Mouse (Mus musculus): ENCODE measurements around the gene Grid1.

Gene Grid1

DNA sequence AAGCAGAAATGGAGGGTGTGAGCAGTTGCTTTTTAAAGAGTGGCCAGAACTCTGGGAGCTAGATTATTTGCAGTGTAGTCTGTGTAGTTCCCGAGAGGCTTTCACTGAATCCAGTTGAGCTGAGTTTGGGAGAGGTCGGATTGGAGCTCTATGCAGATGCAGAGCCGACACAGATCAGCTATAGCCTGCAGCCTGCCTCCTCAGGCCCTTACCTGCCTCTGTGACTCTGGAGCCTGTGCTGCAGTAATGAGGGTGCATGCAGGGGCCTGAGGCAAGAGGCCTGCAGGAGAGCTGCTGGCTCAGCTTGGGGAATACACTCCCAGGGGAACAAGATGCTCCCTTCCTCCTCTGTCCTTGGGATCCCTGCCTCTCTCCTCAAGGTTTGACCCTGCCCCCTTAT is 296.0 kb downstream of the Grid1 start:
- no peak for DNase-seq (ENCODE audit: low read depth)

DNA sequence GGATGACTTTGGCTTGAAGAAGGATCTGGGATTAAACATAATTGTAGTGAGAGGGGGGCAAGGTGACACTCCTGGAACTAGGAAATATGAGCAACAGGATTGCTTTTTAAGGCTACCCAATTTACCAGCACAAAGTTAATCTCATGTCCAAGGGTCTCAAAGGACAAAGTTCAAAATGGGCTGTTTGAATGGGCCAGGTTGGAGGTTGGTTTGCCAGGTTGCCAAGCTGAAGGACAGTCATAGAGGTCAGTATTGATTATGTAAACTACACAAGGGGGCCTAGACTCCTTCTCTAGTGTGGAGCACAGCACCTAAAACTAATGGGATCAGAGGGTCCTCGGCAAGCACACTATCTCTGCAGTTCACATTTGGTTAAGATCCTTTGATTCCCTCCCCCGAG is 300.2 kb downstream of the Grid1 start:
- no peak for DNase-seq (ENCODE audit: low read depth)

DNA sequence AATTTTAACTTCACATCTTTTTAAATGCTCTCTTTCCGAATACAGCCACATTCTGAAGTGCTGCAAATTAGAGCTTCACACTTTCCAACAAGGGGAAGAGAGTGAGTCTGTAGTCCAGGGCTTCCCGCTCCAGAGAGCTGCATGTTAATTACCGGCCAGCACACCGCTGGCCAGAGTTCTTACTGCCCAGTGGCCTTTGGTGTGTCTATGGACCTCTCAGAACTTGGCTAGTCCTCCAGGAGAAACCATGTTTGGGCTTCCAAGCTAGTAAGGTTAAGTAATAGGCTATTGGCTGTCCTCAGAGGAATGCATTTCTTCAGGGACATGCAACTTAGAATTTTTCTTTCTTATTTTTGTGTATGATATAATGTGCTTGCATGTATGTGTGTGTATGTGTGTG is 301.0 kb downstream of the Grid1 start:
- no peak for DNase-seq (ENCODE audit: low read depth)

DNA sequence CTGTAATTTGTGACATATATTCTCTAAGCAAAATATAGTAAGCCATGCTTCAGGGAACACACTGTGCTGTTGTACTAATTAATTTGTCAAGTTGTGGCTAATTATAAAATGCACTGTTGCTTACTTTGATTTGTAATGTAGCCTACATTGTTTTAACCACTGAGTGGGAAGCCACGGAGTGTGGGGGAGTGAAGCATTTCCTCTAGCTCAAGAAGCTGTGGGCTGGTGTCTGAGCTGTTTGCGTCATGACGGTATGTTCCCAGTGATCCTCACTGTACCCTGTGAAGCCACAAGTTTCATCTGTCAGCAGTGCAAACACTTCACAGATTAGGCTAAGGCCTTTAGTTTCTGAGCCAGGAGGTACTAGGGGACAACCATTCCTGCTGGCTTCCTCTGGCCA is 302.2 kb downstream of the Grid1 start:
- no peak for DNase-seq (ENCODE audit: low read depth)

DNA sequence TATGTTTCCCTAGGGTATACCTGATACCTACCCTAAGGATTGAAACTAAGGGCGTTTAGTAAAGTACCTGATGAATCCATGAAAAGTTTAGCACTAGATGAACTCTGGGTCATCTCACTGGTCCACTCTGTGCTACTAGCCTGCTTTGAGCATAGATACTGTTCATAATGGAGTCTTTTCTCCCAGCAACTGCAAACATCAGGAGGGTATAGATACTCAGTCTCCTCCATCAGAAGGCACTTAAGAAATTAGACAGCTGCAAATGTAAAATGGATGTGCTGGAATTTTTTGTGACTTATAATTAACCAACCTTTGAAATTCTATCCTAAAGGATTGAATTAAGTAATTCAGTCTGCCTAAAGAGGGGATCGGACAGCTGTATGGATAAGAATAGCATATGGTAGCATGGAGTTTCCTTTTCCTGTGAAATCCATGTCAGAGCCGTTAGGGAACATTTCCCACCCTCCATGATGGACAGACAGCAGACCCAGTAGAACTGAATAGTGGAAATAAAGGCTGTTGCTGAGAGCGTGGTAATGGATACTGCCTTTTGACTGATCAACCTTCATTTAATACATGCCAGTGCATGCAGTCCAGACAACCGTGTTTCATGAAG is 303.5 kb downstream of the Grid1 start:
- no peak for DNase-seq (ENCODE audit: low read depth)

DNA sequence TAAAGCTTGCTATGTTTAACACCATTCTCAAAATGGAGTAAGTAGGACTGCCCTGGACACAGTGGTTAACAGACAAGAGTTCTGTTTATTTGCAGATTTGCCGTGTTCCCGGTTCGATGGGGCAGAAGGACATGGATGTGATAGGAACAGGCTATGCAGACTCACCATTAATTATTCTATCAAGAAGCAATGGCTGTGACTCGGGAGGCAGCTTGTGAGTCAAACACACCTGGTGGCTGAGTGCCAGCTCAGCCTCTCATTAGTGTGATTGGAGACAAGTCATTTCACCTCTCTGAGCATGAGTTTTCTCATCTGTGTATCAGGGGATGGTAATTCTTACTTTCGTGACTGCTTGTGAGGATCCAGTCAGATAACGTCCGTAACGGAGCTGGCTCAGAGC is 307.7 kb downstream of the Grid1 start:
- DNase-seq (ENCODE audit: low read depth) = no peak

DNA sequence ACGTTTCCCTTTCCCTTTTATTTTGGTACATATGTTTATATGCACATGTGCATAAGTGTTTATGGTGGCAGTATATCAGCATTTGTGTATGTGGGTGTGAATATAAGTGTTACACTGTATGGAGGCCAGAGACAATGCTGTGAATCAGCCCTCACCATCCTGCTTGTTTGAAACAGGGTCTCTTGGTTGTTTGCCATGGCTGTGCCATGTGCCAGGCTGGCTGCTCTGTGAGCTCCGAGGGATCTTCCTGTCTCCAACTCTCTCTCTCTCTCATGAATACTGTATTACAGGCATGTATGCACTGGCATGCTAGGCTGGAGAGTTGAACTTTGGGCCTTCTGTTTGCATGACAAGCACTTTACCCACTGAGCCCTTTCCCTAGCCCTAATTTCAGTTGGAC is 315.1 kb downstream of the Grid1 start:
- no peak for DNase-seq (ENCODE audit: low read depth)

DNA sequence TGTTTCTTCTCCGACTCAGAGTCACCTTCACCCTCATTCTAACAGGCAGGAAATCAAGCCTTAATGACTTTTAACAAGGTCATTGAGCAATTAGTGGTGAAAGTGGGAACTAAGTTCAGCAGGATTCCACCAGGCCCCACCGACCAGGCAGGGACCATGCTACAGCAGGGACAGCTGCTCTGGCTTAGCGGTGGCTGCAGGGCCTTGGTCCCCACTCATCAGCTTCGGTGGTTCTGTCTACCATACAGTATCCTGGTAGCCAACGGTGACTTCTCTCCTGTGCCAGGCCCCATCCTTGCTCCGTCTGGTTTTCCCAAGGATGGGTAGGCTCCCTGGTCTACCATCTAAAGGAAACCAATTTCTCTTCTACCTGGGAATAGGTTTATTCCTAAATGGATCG is 318.2 kb downstream of the Grid1 start:
- DNase-seq (ENCODE audit: low read depth) = no peak

DNA sequence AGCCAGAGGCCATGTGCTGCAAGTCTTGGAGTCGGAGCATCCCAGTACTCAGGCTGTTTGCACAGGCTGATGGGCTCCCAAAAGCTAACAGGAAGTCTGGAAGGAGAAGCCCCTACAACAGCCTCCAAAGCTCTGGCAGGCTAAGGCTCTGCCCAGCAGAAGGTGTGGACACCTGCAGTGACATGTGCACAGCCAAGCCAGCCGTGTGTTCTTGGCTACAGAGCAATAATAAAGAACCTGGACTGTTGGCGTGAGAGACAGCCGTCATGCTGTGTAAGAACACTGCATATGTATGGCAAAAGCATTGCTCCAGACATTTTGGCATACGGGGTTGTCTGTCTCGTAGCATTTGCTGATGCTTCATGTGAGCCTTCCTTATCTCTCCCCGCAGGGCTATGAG is 319.9 kb downstream of the Grid1 start:
- DNase-seq (ENCODE audit: low read depth) = no peak

DNA sequence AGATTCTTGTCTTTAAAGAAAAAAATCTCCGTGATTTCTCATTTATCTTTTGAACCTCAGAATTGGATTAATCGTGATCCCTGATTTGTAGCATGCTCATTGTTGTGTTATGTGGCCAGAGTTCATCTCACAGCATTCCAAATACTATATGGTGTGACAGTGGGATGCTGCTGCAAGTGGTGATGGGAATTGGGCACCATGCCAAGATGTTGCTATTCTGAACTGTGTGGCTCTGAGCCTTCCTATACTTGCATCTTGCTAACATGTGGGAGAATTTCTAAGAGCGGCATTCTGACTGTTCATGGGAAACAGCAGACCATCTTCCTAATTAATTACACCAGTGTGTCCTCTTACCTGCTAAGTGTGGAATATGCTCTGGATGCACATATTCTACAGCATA is 332.5 kb downstream of the Grid1 start:
- DNase-seq (ENCODE audit: low read depth) = no peak

DNA sequence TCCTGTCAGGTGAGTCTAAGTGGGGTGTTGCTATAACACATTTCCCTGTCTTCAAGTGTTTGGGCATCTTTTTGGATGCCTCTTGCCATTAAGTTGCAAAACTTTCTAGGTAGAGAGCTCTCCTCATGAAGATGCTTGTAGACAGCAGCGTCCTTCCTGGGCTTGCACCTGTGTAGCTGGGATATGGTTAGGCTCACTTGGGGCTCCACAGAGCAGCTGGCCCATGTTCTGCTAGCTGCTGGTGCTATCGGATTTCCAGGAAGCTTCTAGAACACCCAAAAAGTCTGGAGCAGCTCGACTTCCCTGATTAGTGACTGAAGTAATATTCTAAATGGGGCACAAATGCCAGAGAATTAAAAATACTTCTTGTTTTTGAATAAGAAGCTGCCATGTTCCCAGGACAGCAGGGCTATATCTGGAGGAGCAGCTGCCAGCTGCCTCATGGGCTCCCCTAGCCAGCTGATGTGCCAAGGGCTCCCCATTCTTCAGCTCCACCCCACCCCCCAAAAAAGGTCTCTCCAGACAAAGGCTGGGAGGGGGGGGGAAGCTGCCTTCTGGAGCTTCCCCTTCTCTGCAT is 333.9 kb downstream of the Grid1 start:
- no peak for DNase-seq (ENCODE audit: low read depth)

DNA sequence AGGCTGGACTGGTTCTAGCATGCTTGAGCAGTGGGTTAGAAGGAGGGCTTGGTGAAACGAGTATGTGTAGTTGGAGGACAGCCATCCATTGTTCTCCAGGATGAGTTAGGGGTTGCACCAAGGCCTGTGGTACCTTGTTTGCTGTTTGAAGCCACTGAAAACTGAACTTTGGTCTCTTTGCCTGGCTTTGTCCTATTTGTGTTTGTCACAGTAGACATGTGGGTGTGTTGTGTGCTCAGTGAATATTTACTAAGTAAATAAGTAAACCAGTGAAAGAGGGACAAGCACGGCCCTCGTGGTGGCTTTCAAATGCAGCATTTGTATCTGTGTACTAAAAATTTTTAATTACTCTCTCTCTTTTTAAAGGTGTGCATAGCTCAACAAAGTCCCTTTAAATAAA is 334.5 kb downstream of the Grid1 start:
- DNase-seq (ENCODE audit: low read depth) = no peak

DNA sequence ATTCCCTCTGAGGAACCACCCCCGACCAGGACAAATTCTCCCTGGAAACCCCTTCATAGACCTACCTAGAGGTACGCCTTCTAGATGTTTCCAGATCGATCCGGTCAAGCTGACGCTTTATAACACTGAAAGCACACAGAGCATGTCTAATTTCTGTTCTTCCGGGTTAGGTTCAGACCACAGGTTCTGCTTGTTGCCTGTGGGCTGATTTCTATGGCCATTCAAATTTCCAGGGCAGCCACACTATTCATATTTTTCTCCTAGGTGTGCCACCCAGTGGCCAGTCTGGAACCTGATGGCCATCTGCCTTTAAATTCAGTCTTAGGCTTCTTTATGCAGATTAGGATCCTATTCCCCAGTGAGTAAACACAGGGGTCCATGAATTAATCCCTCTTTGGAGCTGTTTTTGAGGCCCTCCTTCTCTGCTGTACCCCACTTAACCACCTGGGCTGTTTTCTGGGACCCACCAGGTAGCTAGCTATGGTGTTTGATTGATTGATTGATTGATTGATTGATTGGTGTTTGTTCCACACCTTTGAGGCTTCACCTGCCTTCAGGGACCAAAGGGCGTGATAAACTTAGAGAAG is 337.3 kb downstream of the Grid1 start:
- DNase-seq (ENCODE audit: low read depth) = no peak

DNA sequence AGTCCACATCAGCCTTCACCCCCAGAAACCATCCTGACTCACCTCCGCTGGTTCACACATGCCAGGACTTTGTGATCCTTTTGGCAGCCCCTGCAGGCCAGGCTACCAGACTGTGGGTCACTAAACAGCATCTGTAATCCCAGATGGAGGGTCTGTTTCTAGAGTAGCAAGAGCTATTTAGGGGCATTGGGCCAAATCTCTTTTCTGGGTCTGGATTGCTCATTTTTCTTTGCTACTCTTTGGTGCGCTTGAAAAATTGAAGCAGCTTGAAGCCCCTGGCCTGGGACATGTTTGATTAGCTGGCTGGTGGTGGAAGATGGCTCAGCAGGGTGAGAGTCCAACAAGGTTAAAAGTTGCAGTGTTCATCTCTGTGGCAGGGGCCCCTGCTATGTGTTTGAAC is 339.4 kb downstream of the Grid1 start:
- DNase-seq (ENCODE audit: low read depth) = no peak

DNA sequence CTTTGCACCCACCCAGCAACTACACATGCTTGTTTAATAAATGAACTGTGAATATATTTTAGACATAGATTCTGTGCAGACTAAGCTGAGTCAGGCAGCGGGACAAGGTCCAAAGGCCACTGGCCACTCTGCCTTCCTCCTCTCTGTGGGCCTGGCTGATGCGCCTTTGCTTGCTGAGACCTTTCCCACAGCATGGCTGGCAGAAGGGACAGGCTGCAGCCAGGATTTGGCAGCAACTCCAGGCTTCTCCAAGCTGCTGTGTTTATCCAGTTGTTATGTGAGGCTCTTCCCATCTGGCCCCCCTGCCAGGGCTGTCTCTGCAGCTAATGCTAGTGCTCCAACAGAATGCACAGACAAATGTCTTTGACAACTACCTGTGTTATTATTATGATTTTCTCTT is 347.5 kb downstream of the Grid1 start:
- DNase-seq (ENCODE audit: low read depth) = no peak

DNA sequence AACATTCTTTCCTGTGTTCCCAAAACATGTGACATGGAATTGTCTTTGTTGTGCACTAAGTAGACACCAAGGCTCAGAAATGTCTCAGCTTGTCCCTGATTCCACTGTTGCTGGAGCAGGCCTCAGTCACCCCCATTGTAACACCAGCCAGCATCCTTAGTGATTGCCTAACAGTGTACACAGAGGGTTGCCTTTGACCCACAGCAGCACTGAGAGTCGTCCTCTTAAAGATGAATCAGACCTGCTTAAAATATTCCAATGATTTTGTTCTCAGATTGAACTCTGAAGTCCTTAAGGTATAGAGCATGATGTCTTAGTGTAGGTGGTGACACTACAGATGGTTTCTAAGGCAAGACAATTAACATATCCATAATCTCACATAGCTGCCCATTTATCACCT is 354.0 kb downstream of the Grid1 start:
- DNase-seq (ENCODE audit: low read depth) = no peak

DNA sequence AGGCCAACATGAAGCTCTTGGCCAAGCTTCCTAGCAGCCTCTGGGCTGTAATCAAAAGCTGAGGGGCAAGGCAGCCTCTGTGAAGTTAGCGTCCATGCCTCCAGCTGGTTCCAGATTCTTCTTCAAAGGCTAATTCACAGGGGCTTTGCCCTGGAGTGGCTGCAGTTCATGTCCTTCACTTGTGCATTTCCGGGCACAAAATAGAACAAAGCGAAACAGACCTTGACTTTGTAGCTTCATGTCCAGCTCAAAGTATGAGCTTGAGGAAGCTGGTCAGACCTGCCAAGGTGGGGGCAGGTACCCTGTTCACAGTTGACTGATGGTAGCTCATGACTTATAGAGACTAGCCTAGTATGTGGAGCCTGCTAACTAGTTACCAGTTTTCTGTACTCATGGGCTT is 356.1 kb downstream of the Grid1 start:
- no peak for DNase-seq (ENCODE audit: low read depth)

DNA sequence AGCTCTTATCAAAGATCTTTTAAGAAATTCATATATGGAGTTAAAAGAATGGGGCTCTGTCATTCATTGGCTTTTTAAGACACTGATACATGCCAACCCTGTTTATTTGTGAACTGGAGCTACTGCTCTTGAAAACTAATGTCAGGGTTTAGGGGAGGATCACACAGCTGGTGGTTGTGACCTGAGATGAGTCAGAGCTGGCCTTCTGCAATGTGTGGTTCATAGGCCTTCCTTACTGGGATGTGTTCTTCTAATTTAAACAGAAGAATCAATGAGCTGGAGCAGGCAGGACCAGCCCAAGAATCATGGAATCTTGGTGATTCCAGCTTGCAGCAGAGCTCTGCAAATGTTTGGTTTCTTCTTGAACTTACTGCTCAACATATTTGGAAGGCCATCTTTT is 359.2 kb downstream of the Grid1 start:
- DNase-seq (ENCODE audit: low read depth) = no peak

DNA sequence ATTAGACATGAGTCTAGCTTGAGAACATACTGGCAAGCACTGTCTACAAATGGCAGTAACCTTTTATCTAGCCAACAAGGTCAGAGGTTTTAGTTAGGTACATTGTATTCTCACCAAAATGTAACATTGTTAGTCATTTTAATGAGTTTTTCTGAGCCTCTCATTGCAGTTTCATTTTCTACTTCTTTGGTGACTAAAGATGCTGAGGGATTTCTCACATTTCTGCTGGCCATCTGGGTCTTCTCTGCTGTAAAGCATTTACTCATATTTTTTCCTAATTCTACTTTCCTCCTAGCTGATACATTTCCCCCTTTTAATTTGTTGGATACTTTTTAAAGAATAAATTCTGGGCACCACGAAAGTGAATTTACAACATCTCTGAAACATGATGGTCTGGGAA is 365.5 kb downstream of the Grid1 start:
- DNase-seq (ENCODE audit: low read depth) = no peak

DNA sequence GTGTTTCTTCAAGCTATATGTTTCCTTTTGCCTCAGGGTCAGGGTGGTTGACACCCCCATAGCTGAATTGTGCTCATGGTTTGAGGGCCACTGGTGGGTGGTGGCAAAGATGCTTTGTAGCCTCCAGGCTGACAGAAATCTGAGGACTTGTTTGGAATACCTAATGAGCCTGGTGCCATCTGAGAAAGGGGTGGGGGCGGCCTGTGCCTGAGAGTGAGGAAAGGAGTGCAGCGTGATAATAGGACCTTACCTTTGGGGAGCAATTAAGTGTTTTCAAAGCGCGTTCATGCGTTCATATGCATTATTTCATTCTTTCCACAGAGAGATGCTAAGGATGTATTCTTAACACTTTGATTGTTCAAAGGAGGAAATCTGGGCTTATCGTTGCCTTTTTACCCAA is 372.3 kb downstream of the Grid1 start:
- no peak for DNase-seq (ENCODE audit: low read depth)

DNA sequence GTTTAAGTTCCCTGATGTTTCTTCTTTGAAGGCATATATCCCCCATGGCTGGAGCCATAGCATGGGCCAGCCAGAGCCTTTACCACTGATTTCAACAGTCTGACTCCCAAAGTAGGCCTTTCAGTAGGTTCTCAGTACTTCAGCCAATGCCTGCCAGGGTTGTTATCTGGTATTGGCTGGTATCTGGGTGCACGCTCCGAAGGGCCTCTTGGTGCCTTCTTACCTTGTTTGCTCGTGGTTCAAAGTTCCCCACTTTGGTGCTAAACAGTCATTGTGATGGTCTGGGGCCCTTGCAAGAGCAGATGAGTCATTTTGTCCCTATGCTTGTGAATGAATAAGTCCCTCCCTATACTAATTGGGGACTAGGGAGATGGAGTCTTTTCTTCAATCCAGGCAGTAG is 377.5 kb downstream of the Grid1 start:
- DNase-seq (ENCODE audit: low read depth) = no peak

DNA sequence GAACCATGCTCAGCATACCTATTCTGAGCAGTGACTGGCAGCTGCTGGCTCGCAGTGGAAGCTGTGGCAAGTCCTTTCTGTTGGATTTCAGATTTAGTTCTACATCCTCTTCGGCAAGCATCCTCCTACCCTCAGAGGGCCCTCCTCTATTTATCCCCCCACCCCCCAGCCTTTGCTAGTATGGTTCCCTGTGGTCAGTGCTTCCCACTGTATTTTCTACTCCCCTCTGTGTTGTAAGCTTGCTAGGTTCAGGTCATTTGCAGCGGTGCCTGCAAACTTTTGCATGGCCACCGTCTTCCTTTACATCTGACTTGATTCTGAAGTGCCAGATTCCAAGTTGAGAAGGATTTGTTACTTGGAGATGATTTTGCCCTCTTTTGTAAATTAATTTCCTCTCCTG is 378.5 kb downstream of the Grid1 start:
- DNase-seq (ENCODE audit: low read depth) = no peak

DNA sequence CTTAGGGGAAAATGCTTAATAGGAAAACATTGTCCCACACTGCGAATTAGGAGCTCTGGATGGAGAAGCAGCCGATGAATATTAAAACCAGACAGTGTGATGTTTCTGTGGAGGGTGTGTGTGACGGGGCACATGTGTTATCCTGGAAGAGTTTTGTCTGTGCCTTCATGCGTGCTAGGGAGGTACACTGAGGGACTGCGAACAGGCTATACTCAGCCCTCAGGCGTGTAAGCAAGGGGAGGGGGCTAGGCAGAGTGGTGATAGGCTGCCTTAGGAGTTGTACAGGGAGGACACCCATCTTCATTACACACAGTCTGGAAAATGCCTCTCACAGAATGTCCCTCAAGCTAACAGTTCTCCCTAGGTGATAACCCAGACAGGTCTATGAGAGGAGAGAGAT is 379.0 kb downstream of the Grid1 start:
- DNase-seq (ENCODE audit: low read depth) = no peak

DNA sequence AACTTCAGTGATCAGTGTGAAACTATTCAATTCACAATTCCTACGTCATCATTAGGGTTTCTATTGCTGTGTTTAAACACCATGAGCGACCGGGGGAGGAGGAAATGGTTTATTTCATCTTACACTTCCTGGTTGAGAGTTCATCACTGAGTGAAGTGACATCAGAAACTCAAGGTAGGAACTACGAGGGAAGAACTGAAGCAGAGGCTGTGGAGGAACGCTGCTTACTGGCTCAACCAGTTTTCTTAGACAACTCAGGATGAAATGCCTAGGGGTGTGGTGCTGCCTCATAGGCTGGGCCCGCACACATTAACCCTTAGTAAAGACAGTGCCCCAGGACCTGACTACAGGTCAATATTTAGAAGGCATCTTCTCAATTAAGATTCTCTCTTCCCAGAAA is 389.5 kb downstream of the Grid1 start:
- DNase-seq (ENCODE audit: low read depth) = no peak
